15 mouse cellular contexts compared by ENCODE assay signal in the genomic region with DNA sequence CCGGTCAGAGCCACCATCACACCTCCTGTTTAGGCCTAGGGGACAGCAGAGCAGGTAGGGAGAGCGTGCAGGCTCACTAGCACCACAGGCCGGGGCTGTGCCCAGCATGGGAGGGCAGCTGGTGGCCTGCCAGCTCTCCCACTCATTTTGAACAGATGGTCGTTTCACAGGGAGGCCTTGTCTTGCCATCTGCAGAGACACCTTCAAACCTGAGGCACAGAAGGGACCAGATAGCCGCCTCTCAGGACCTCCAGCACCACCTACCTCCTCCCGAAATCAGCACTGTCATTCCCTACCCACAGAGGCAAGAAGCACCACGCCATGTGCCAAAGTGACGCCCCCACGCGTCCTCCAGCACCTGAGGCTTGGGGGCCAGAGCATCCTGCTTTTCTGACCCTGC. TPM values are rescaled to one million over a fixed set of nuclear protein-coding genes. Genes with fewer than 3 reads are reported as not detected.
A peak's percentile ranks its signal among the peaks of the same experiment; 100 is the strongest.
DNase-seq lines count a peak whose midpoint lies in the region; ATAC-seq and TF ChIP-seq lines count a peak whose summit lies in the region.
"Had no signal": no experiment of that assay in that cellular context is flagged by ENCODE, and none has a peak within 500 bp of the region (broad histone marks: within the 10 kb centered on the region; RNA-seq: fewer than 3 reads in every experiment).

No protein-coding gene starts in this region.

- no peak for DNase-seq in forebrain, postnatal 0 days
- DNase-seq in midbrain, embryonic 11.5 days (ENCODE audit: low spot score, missing footprints), result no peak
- peak; percentile 85 to 91 for DNase-seq in cerebellum, postnatal 10 days
- no peak for DNase-seq in limb, embryonic 14.5 days (ENCODE audit: low spot score)
- no peak for DNase-seq in ovary, adult 18-20 months (ENCODE audit: low spot score)
- DNase-seq in kidney, adult 9 months, result no peak
- DNase-seq: B cell, adult 2 months; lung, postnatal 14 days; thymus, postnatal 25 days had no signal

- 0 out of 2 replicates have a peak, but pooled peaks have one; percentile 32 for ATAC-seq in forebrain, embryonic 16.5 days
- no peak for ATAC-seq in forebrain, postnatal 0 days
- ATAC-seq in midbrain, embryonic 12.5 days (ENCODE audit: low FRiP score, low read depth), result no peak
- ATAC-seq in midbrain, embryonic 11.5 days (ENCODE audit: low FRiP score), result no peak
- ATAC-seq in limb, embryonic 14.5 days (ENCODE audit: low FRiP score, low read depth), result no peak
- ATAC-seq: intestine, embryonic 15.5 days had no signal

- TF ChIP-seq POLR2A in limb, embryonic 14.5 days (IDR thresholded peaks at IDR 0.05; ENCODE audit: borderline replicate concordance, extremely low read depth, insufficient read depth, insufficient read length), result no peak

- no peaks in the 10 kb centered on the region for H3K27me3 ChIP-seq in forebrain, embryonic 16.5 days (replicated peaks; ENCODE audit: control insufficient read depth, insufficient read depth, low read length)
- no peaks in the 10 kb centered on the region for H3K27me3 ChIP-seq in forebrain, postnatal 0 days (ENCODE audit: insufficient read depth, low read length)
- 0 out of 2 replicates have a peak, but pooled peaks cover 5% of the 10 kb centered on the region for H3K27me3 ChIP-seq in midbrain, embryonic 12.5 days
- H3K27me3 ChIP-seq in midbrain, embryonic 11.5 days (ENCODE audit: control insufficient read depth, insufficient read depth, low read length), result no peaks in the 10 kb centered on the region
- H3K27me3 ChIP-seq in limb, embryonic 14.5 days (ENCODE audit: control insufficient read depth, insufficient read depth, low read length), result no peaks in the 10 kb centered on the region
- H3K27me3 ChIP-seq: intestine, embryonic 15.5 days had no signal

- no peak for TF ChIP-seq CTCF in forebrain, postnatal 0 days (IDR thresholded peaks at IDR 0.05; ENCODE audit: low read depth)

- no peak overlapping the region for H3K4me2 ChIP-seq in forebrain, embryonic 16.5 days (ENCODE audit: low read length)
- H3K4me2 ChIP-seq in forebrain, postnatal 0 days (ENCODE audit: low read depth), result no peak overlapping the region
- no peak overlapping the region for H3K4me2 ChIP-seq in midbrain, embryonic 12.5 days (replicated peaks)
- no peak overlapping the region for H3K4me2 ChIP-seq in midbrain, embryonic 11.5 days
- H3K4me2 ChIP-seq in limb, embryonic 14.5 days (replicated peaks; ENCODE audit: low read depth, low read length, severe bottlenecking), result no peak overlapping the region
- H3K4me2 ChIP-seq: intestine, embryonic 15.5 days had no signal

- no peaks in the 10 kb centered on the region for H3K9me3 ChIP-seq in forebrain, embryonic 16.5 days (ENCODE audit: control insufficient read depth, low read length)
- H3K9me3 ChIP-seq in forebrain, postnatal 0 days (ENCODE audit: low read length), result no peaks in the 10 kb centered on the region
- H3K9me3 ChIP-seq in midbrain, embryonic 12.5 days, result no peaks in the 10 kb centered on the region
- H3K9me3 ChIP-seq in midbrain, embryonic 11.5 days (ENCODE audit: control insufficient read depth, low read length), result no peaks in the 10 kb centered on the region
- no peaks in the 10 kb centered on the region for H3K9me3 ChIP-seq in limb, embryonic 14.5 days (ENCODE audit: control insufficient read depth, low read length)
- H3K9me3 ChIP-seq: G1E; intestine, embryonic 15.5 days had no signal

- H3K9ac ChIP-seq in forebrain, embryonic 16.5 days (replicated peaks; ENCODE audit: low read depth, low read length), result no peak overlapping the region
- H3K9ac ChIP-seq in forebrain, postnatal 0 days, result no peak overlapping the region
- 0 out of 2 replicates have a peak overlapping the region, but pooled peaks have one; percentile 4 for H3K9ac ChIP-seq in midbrain, embryonic 12.5 days (replicated peaks)
- no peak overlapping the region for H3K9ac ChIP-seq in midbrain, embryonic 11.5 days (ENCODE audit: low read length)
- no peak overlapping the region; the same call in 1 of the 2 replicates for H3K9ac ChIP-seq in limb, embryonic 14.5 days (ENCODE audit: low read depth, low read length, severe bottlenecking)
- H3K9ac ChIP-seq: intestine, embryonic 15.5 days had no signal

- H3K36me3 ChIP-seq in forebrain, embryonic 16.5 days (ENCODE audit: control insufficient read depth, insufficient read depth), result no peaks in the 10 kb centered on the region
- H3K36me3 ChIP-seq in forebrain, postnatal 0 days (ENCODE audit: insufficient read depth), result peaks cover 11% of the 10 kb centered on the region; the same call in 1 of the 2 replicates
- no peaks in the 10 kb centered on the region for H3K36me3 ChIP-seq in midbrain, embryonic 12.5 days
- H3K36me3 ChIP-seq in midbrain, embryonic 11.5 days (ENCODE audit: control insufficient read depth, insufficient read depth, low read length), result no peaks in the 10 kb centered on the region
- H3K36me3 ChIP-seq in limb, embryonic 14.5 days (ENCODE audit: control insufficient read depth, insufficient read depth, low read length), result peaks cover 41% of the 10 kb centered on the region
- H3K36me3 ChIP-seq: G1E; intestine, embryonic 15.5 days had no signal

- no peak overlapping the region for H3K27ac ChIP-seq in forebrain, embryonic 16.5 days (ENCODE audit: low read length)
- no peak overlapping the region for H3K27ac ChIP-seq in forebrain, postnatal 0 days (ENCODE audit: low read depth, low read length)
- H3K27ac ChIP-seq in midbrain, embryonic 12.5 days (replicated peaks), result no peak overlapping the region
- no peak overlapping the region for H3K27ac ChIP-seq in midbrain, embryonic 11.5 days (ENCODE audit: low read depth, low read length)
- peak overlapping the region; percentile 26; the same call in 1 of the 2 replicates for H3K27ac ChIP-seq in limb, embryonic 14.5 days (replicated peaks; ENCODE audit: low read depth, low read length)
- H3K27ac ChIP-seq: intestine, embryonic 15.5 days had no signal

- WGBS in forebrain, embryonic 16.5 days, result 67% methylated on average over 10 of the region's 10 CpGs
- 72% methylated on average over 10 of the region's 10 CpGs for WGBS in forebrain, postnatal 0 days
- WGBS in midbrain, embryonic 12.5 days, result 86% methylated on average over 10 of the region's 10 CpGs
- 80% methylated on average over 10 of the region's 10 CpGs for WGBS in midbrain, embryonic 11.5 days
- 71% methylated on average over 10 of the region's 10 CpGs for WGBS in limb, embryonic 14.5 days

- H3K4me1 ChIP-seq in forebrain, embryonic 16.5 days (replicated peaks; ENCODE audit: control insufficient read depth, insufficient read depth, low read length), result peaks cover 8% of the 10 kb centered on the region
- no peaks in the 10 kb centered on the region; the same call in 1 of the 2 replicates for H3K4me1 ChIP-seq in forebrain, postnatal 0 days (ENCODE audit: insufficient read depth)
- peaks cover 10% of the 10 kb centered on the region for H3K4me1 ChIP-seq in midbrain, embryonic 12.5 days
- no peaks in the 10 kb centered on the region for H3K4me1 ChIP-seq in midbrain, embryonic 11.5 days (ENCODE audit: control insufficient read depth, insufficient read depth, low read length)
- 0 out of 2 replicates have a peak, but pooled peaks cover 2% of the 10 kb centered on the region for H3K4me1 ChIP-seq in limb, embryonic 14.5 days (ENCODE audit: control insufficient read depth, insufficient read depth, low read length)

- H3K4me3 ChIP-seq in forebrain, embryonic 16.5 days (replicated peaks; ENCODE audit: low read length), result no peak overlapping the region
- no peak overlapping the region for H3K4me3 ChIP-seq in forebrain, postnatal 0 days (ENCODE audit: low read depth, low read length)
- no peak overlapping the region for H3K4me3 ChIP-seq in midbrain, embryonic 12.5 days
- H3K4me3 ChIP-seq in midbrain, embryonic 11.5 days (ENCODE audit: low read depth, low read length), result no peak overlapping the region
- no peak overlapping the region for H3K4me3 ChIP-seq in limb, embryonic 14.5 days (replicated peaks; ENCODE audit: low read length)
- H3K4me3 ChIP-seq: intestine, embryonic 15.5 days had no signal

RNA-seq across cellular contexts. Expression of a gene that starts 8.1 kb away (rescaled TPM):
- polyA plus RNA-seq in forebrain, embryonic 16.5 days (2015; fragmentation: Nextera tagmentation; extraction: Ambion mirVana), result 64.3 and 64.6 TPM in 2 replicates
- 62.6 and 78.2 TPM in 2 replicates for total RNA-seq in forebrain, postnatal 0 days (2014; rRNA removed)
- polyA plus RNA-seq in forebrain, postnatal 0 days (2015; fragmentation: Nextera tagmentation; extraction: Ambion mirVana), result 51.5 and 52.9 TPM in 2 replicates
- 61.5 TPM in 2 replicates for polyA plus RNA-seq in midbrain, embryonic 12.5 days (2016; fragmentation: Nextera tagmentation; extraction: Ambion mirVana)
- polyA plus RNA-seq in midbrain, embryonic 11.5 days (2014; fragmentation: Nextera tagmentation; extraction: Ambion mirVana), result 43.1 and 46.9 TPM in 2 replicates
- polyA plus RNA-seq in limb, embryonic 14.5 days (2012; rRNA removed), result 196 and 266 TPM in 2 replicates
- polyA plus RNA-seq in limb, embryonic 14.5 days (2014; fragmentation: Nextera tagmentation; extraction: Ambion mirVana), result 39.5 and 46.5 TPM in 2 replicates

RNA-seq across cellular contexts. Expression of a gene that starts 9.1 kb away (rescaled TPM):
- 26.9 and 38.4 TPM in 2 replicates for polyA plus RNA-seq in forebrain, embryonic 16.5 days (2015; fragmentation: Nextera tagmentation; extraction: Ambion mirVana)
- 76.2 and 106 TPM in 2 replicates for total RNA-seq in forebrain, postnatal 0 days (2014; rRNA removed)
- 47.9 and 71.6 TPM in 2 replicates for polyA plus RNA-seq in forebrain, postnatal 0 days (2015; fragmentation: Nextera tagmentation; extraction: Ambion mirVana)
- polyA plus RNA-seq in midbrain, embryonic 12.5 days (2016; fragmentation: Nextera tagmentation; extraction: Ambion mirVana), result 26.3 and 30.5 TPM in 2 replicates
- polyA plus RNA-seq in midbrain, embryonic 11.5 days (2014; fragmentation: Nextera tagmentation; extraction: Ambion mirVana), result 12.9 and 13.8 TPM in 2 replicates
- 318 and 459 TPM in 2 replicates for polyA plus RNA-seq in limb, embryonic 14.5 days (2012; rRNA removed)
- polyA plus RNA-seq in limb, embryonic 14.5 days (2014; fragmentation: Nextera tagmentation; extraction: Ambion mirVana), result 46.0 and 60.1 TPM in 2 replicates
- total RNA-seq: granulocyte monocyte progenitor cell, adult 5-6 weeks; monocyte, adult 5-6 weeks had no signal

RNA-seq across cellular contexts. Expression of a gene that starts 37.7 kb away (rescaled TPM):
- 67.8 and 77.7 TPM in 2 replicates for polyA plus RNA-seq in forebrain, embryonic 16.5 days (2015; fragmentation: Nextera tagmentation; extraction: Ambion mirVana)
- 197 and 210 TPM in 2 replicates for total RNA-seq in forebrain, postnatal 0 days (2014; rRNA removed)
- 160 and 186 TPM in 2 replicates for polyA plus RNA-seq in forebrain, postnatal 0 days (2015; fragmentation: Nextera tagmentation; extraction: Ambion mirVana)
- polyA plus RNA-seq in midbrain, embryonic 12.5 days (2016; fragmentation: Nextera tagmentation; extraction: Ambion mirVana), result 57.5 and 61.1 TPM in 2 replicates
- 46.4 and 49.4 TPM in 2 replicates for polyA plus RNA-seq in midbrain, embryonic 11.5 days (2014; fragmentation: Nextera tagmentation; extraction: Ambion mirVana)
- 51.3 and 76.1 TPM in 2 replicates for polyA plus RNA-seq in limb, embryonic 14.5 days (2012; rRNA removed)
- 55.3 and 66.9 TPM in 2 replicates for polyA plus RNA-seq in limb, embryonic 14.5 days (2014; fragmentation: Nextera tagmentation; extraction: Ambion mirVana)

RNA-seq across cellular contexts. Expression of a gene that starts 44.0 kb away (rescaled TPM):
- not detected in 2 replicates for polyA plus RNA-seq in forebrain, embryonic 16.5 days (2015; fragmentation: Nextera tagmentation; extraction: Ambion mirVana)
- 0.54 and 1.2 TPM in 2 replicates for total RNA-seq in forebrain, postnatal 0 days (2014; rRNA removed)
- polyA plus RNA-seq in forebrain, postnatal 0 days (2015; fragmentation: Nextera tagmentation; extraction: Ambion mirVana), result 0.63 and 1.0 TPM in 2 replicates
- polyA plus RNA-seq in midbrain, embryonic 12.5 days (2016; fragmentation: Nextera tagmentation; extraction: Ambion mirVana), result 0.60 TPM in 2 replicates
- 0.30 TPM in 1 of 2 replicates, not detected in the other for polyA plus RNA-seq in midbrain, embryonic 11.5 days (2014; fragmentation: Nextera tagmentation; extraction: Ambion mirVana)
- 1.3 and 2.4 TPM in 2 replicates for polyA plus RNA-seq in limb, embryonic 14.5 days (2012; rRNA removed)
- polyA plus RNA-seq in limb, embryonic 14.5 days (2014; fragmentation: Nextera tagmentation; extraction: Ambion mirVana), result 0.97 and 2.8 TPM in 2 replicates
- total RNA-seq: G1E had no signal

RNA-seq across cellular contexts. Expression of a gene that starts 51.6 kb away (rescaled TPM):
- 35.6 and 42.7 TPM in 2 replicates for polyA plus RNA-seq in forebrain, embryonic 16.5 days (2015; fragmentation: Nextera tagmentation; extraction: Ambion mirVana)
- 32.1 and 37.5 TPM in 2 replicates for total RNA-seq in forebrain, postnatal 0 days (2014; rRNA removed)
- polyA plus RNA-seq in forebrain, postnatal 0 days (2015; fragmentation: Nextera tagmentation; extraction: Ambion mirVana), result 54.9 and 58.6 TPM in 2 replicates
- 27.2 and 28.6 TPM in 2 replicates for polyA plus RNA-seq in midbrain, embryonic 12.5 days (2016; fragmentation: Nextera tagmentation; extraction: Ambion mirVana)
- 24.7 and 25.4 TPM in 2 replicates for polyA plus RNA-seq in midbrain, embryonic 11.5 days (2014; fragmentation: Nextera tagmentation; extraction: Ambion mirVana)
- polyA plus RNA-seq in limb, embryonic 14.5 days (2012; rRNA removed), result 29.3 and 30.5 TPM in 2 replicates
- polyA plus RNA-seq in limb, embryonic 14.5 days (2014; fragmentation: Nextera tagmentation; extraction: Ambion mirVana), result 26.5 and 30.3 TPM in 2 replicates

Comparison
In these comparisons a context has a peak if more than half of its experiments do, and no peak if none do; other contexts are left out.
1. DNase-seq: peak in cerebellum, postnatal 10 days (2 of 2); none in forebrain, postnatal 0 days (single experiment), midbrain, embryonic 11.5 days (single experiment), limb, embryonic 14.5 days (single experiment), ovary, adult 18-20 months (single experiment) and kidney, adult 9 months (single experiment).